Mouse (Mus musculus) lung, embryonic 15.5 days (tissue): ENCODE measurements around the gene Osgin1. TPM values are rescaled to one million over a fixed set of nuclear protein-coding genes. Genes with fewer than 3 reads are reported as not detected.

Source experiments
- ATAC-seq: fragments of 200-750 bp; cut with Nextera tagmentation; 2 replicates; pipeline ENCODE4 v1.8.0; 2017; ENCODE audit warnings: moderate number of reproducible peaks, borderline replicate concordance; ENCODE audit not compliant: low FRiP score, low TSS enrichment; ENCODE audit errors: extremely low read depth
- H3K27ac ChIP-seq: fragments of 300-500 bp; sonication (generic); 2 replicates; pipeline ENCODE4 v1.5.1; 2015; ENCODE audit warnings: moderate library complexity, mild to moderate bottlenecking, inconsistent platforms
- H3K27me3 ChIP-seq: fragments of 300-500 bp; sonication (generic); 2 replicates; pipeline ENCODE4 v1.6.1; 2015; ENCODE audit warnings: inconsistent platforms
- H3K36me3 ChIP-seq: fragments of 300-500 bp; sonication (generic); 2 replicates; pipeline ENCODE4 v1.6.1; 2015; ENCODE audit warnings: inconsistent platforms
- H3K4me1 ChIP-seq: fragments of 300-500 bp; sonication (generic); 2 replicates; pipeline ENCODE4 v1.6.1; 2015; ENCODE audit warnings: inconsistent platforms
- H3K4me2 ChIP-seq: fragments of 300-500 bp; sonication (generic); 2 replicates; pipeline ENCODE4 v1.6.1; 2015; ENCODE audit warnings: inconsistent platforms, mild to moderate bottlenecking, moderate library complexity
- H3K4me3 ChIP-seq: fragments of 300-500 bp; sonication (generic); 2 replicates; pipeline ENCODE4 v1.5.1; 2015; ENCODE audit warnings: mild to moderate bottlenecking, inconsistent platforms
- H3K9ac ChIP-seq: fragments of 300-500 bp; sonication (generic); 2 replicates; pipeline ENCODE4 v1.6.1; 2015; ENCODE audit warnings: inconsistent platforms
- H3K9me3 ChIP-seq: fragments of 300-500 bp; sonication (generic); 2 replicates; pipeline ENCODE4 v1.6.1; 2016; ENCODE audit warnings: inconsistent platforms
- WGBS: fragments of 180-500 bp; shearing (Covaris S2); methylation state at CpG from one replicate; pipeline ENCODE4 v1.1.7; 2015; 5-methylcytosine and 5-hydroxymethylcytosine counted together
- polyA plus RNA-seq: library from polyadenylated mRNA; unstranded; fragments of >200 nt; fragmentation: Nextera tagmentation; extraction: Ambion mirVana; gene quantifications from 2 replicates; pipeline ENCODE4 v1.2.1, GENCODE M21; 2015

Osgin1 gene
- polyA plus RNA-seq, 1 experiment from 2014 or later: 1.7 TPM

- 68% methylated on average over 10 of the region's 10 CpGs for WGBS
- no peak overlapping the region for H3K4me2 ChIP-seq
- H3K36me3 ChIP-seq: no peaks in the 10 kb centered on the region
- no peak overlapping the region for H3K4me3 ChIP-seq
- no peak for ATAC-seq
- H3K4me1 ChIP-seq: peaks cover 24% of the 10 kb centered on the region
- H3K9ac ChIP-seq: no peak overlapping the region
- no peaks in the 10 kb centered on the region for H3K27me3 ChIP-seq
- H3K27ac ChIP-seq: peak overlapping the region; percentile 72
- no peaks in the 10 kb centered on the region for H3K9me3 ChIP-seq
These were observed 9.2 kb upstream of the Osgin1 start for GRCm38 (mm10) chr8:119424740-119425139.

DNA sequence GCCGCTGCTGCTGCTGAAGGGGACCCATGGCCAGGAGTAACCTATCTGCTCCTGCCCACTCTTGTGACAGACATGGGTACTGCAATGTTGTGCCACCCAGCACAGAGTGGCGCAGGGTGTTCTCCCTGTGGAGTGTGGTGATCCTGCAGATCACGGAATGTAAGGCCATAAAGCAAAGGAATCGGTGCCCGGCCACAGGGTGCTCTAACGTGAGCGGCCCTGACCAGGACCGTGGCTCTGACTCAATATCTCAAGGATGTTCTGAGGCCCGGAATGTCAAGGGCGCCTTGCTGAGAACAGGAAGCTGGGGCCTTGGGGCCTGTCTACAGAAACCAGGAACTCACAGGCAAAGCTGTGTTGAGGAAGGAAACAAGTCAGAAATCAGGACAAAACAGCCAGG is 8.4 kb upstream of the Osgin1 start:
- ATAC-seq: no peak
- H3K9me3 ChIP-seq: no peaks in the 10 kb centered on the region
- no peak overlapping the region for H3K4me2 ChIP-seq
- H3K4me1 ChIP-seq: peaks cover 24% of the 10 kb centered on the region
- WGBS: 65% methylated on average over 10 of the region's 10 CpGs
- no peaks in the 10 kb centered on the region for H3K36me3 ChIP-seq
- no peaks in the 10 kb centered on the region for H3K27me3 ChIP-seq
- no peak overlapping the region for H3K4me3 ChIP-seq
- no peak overlapping the region for H3K9ac ChIP-seq
- peak overlapping the region; percentile 72 for H3K27ac ChIP-seq

GRCm38 (mm10) chr8:119426069-119426735 is 7.7 kb upstream of the Osgin1 start:
- WGBS: 59% methylated on average over 6 of the region's 6 CpGs
- Histone ChIP-seq H3K36me3 (no peaks in the 10 kb centered on the region), H3K4me1 (peaks cover 24% of the 10 kb centered on the region), H3K9me3 (no peaks in the 10 kb centered on the region), H3K4me2 (no peak overlapping the region), H3K4me3 (no peak overlapping the region), H3K27me3 (no peaks in the 10 kb centered on the region), H3K27ac (peak overlapping the region; percentile 72), H3K9ac (no peak overlapping the region)
- no peak for ATAC-seq

- peaks cover 20% of the 10 kb centered on the region for H3K4me1 ChIP-seq
- 73% methylated on average over 12 of the region's 12 CpGs for WGBS
- no peaks in the 10 kb centered on the region for H3K27me3 ChIP-seq
- no peak overlapping the region for H3K9ac ChIP-seq
- ATAC-seq: no peak
- H3K9me3 ChIP-seq: no peaks in the 10 kb centered on the region
- H3K36me3 ChIP-seq: no peaks in the 10 kb centered on the region
- no peak overlapping the region for H3K4me3 ChIP-seq
- H3K27ac ChIP-seq: no peak overlapping the region
- no peak overlapping the region for H3K4me2 ChIP-seq
These were observed 6.1 kb upstream of the Osgin1 start for GRCm38 (mm10) chr8:119427634-119428349.

GRCm38 (mm10) chr8:119428350-119428740 is 5.6 kb upstream of the Osgin1 start:
- Histone ChIP-seq H3K4me1 (peaks cover 20% of the 10 kb centered on the region), H3K4me2 (no peak overlapping the region), H3K36me3 (no peaks in the 10 kb centered on the region), H3K27ac (no peak overlapping the region), H3K27me3 (no peaks in the 10 kb centered on the region), H3K9ac (no peak overlapping the region), H3K9me3 (no peaks in the 10 kb centered on the region), H3K4me3 (no peak overlapping the region)
- 50% methylated on average over 7 of the region's 7 CpGs for WGBS
- ATAC-seq: no peak

- H3K27me3 ChIP-seq: no peaks in the 10 kb centered on the region
- H3K4me1 ChIP-seq: peaks cover 16% of the 10 kb centered on the region
- H3K9ac ChIP-seq: no peak overlapping the region
- 62% methylated on average over 5 of the region's 5 CpGs for WGBS
- H3K9me3 ChIP-seq: no peaks in the 10 kb centered on the region
- no peak overlapping the region for H3K4me2 ChIP-seq
- no peak overlapping the region for H3K27ac ChIP-seq
- H3K36me3 ChIP-seq: no peaks in the 10 kb centered on the region
- ATAC-seq: no peak
- H3K4me3 ChIP-seq: no peak overlapping the region
These were observed 5.1 kb upstream of the Osgin1 start for GRCm38 (mm10) chr8:119428766-119429327.

GRCm38 (mm10) chr8:119429552-119429951 is 4.4 kb upstream of the Osgin1 start:
- Histone ChIP-seq H3K9ac (no peak overlapping the region), H3K4me2 (no peak overlapping the region), H3K4me3 (no peak overlapping the region), H3K4me1 (peaks cover 13% of the 10 kb centered on the region), H3K36me3 (no peaks in the 10 kb centered on the region), H3K9me3 (no peaks in the 10 kb centered on the region), H3K27me3 (no peaks in the 10 kb centered on the region), H3K27ac (no peak overlapping the region)
- WGBS: 55% methylated on average over 3 of the region's 3 CpGs
- no peak for ATAC-seq

DNA sequence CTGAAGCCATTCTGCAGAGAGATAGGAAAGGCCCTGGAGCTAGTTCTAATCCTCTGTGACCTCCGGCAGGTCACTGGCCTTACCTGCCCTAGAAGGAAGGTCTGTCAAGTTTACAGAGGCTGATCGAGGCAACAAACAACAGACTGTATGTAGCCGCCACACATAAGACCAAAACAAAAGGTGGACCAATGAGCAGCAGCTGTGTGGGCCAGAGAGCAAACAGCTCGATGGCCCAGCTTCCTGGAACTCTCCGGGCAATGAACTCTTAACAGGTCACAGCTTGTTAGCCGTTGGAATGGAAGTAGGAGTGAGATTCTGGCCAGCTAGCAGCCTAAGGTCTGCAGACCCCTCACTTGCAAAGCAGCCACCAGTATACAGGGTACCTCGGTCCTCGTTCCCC is 3.7 kb upstream of the Osgin1 start:
- H3K9me3 ChIP-seq: no peaks in the 10 kb centered on the region
- no peak overlapping the region for H3K27ac ChIP-seq
- peaks cover 13% of the 10 kb centered on the region for H3K4me1 ChIP-seq
- H3K4me3 ChIP-seq: no peak overlapping the region
- H3K36me3 ChIP-seq: no peaks in the 10 kb centered on the region
- H3K4me2 ChIP-seq: no peak overlapping the region
- H3K27me3 ChIP-seq: no peaks in the 10 kb centered on the region
- ATAC-seq: no peak
- H3K9ac ChIP-seq: no peak overlapping the region
- 65% methylated on average over 8 of the region's 8 CpGs for WGBS

DNA sequence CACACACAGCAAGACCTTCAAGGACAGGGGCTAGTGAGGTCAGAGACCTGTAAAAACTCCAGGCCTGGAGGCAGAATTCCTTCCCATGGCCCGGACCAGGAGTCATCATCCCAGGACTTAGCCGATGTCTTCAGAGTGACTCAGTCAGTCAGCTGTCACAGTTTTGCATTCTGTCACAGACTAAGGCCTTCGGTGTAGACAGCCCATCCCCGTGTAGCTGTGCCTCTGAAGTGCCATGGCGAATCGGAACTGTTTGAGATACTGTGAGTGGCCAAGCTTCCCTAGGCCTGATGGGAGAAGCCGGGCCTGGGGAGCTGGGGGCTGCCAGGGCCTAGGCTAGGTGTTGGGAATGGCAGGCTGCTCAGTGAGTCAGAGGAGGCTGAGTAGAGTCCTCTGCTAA is 3.2 kb upstream of the Osgin1 start:
- H3K4me1 ChIP-seq: peaks cover 13% of the 10 kb centered on the region
- H3K27ac ChIP-seq: no peak overlapping the region
- no peak overlapping the region for H3K4me3 ChIP-seq
- no peak overlapping the region for H3K9ac ChIP-seq
- no peak overlapping the region for H3K4me2 ChIP-seq
- no peaks in the 10 kb centered on the region for H3K36me3 ChIP-seq
- H3K9me3 ChIP-seq: no peaks in the 10 kb centered on the region
- 84% methylated on average over 7 of the region's 7 CpGs for WGBS
- no peaks in the 10 kb centered on the region for H3K27me3 ChIP-seq
- no peak for ATAC-seq

- H3K4me3 ChIP-seq: no peak overlapping the region
- peaks cover 18% of the 10 kb centered on the region; the same call in 1 of the 2 replicates for H3K4me1 ChIP-seq
- WGBS: 40% methylated on average over 3 of the region's 3 CpGs
- ATAC-seq: no peak
- no peak overlapping the region for H3K27ac ChIP-seq
- H3K9ac ChIP-seq: no peak overlapping the region
- no peak overlapping the region for H3K4me2 ChIP-seq
- no peaks in the 10 kb centered on the region for H3K9me3 ChIP-seq
- no peaks in the 10 kb centered on the region for H3K27me3 ChIP-seq
- H3K36me3 ChIP-seq: no peaks in the 10 kb centered on the region
These were observed 1.6 kb upstream of the Osgin1 start for GRCm38 (mm10) chr8:119432372-119432771.

GRCm38 (mm10) chr8:119434569-119434968 is 645 bp downstream of the Osgin1 start:
- no peaks in the 10 kb centered on the region for H3K9me3 ChIP-seq
- 57% methylated on average over 6 of the region's 6 CpGs for WGBS
- ATAC-seq: no peak
- H3K9ac ChIP-seq: no peak overlapping the region
- no peak overlapping the region for H3K4me3 ChIP-seq
- no peaks in the 10 kb centered on the region for H3K27me3 ChIP-seq
- H3K4me1 ChIP-seq: peaks cover 16% of the 10 kb centered on the region; the same call in 1 of the 2 replicates
- H3K4me2 ChIP-seq: no peak overlapping the region
- no peaks in the 10 kb centered on the region for H3K36me3 ChIP-seq
- no peak overlapping the region for H3K27ac ChIP-seq

- 83% methylated on average over 7 of the region's 7 CpGs for WGBS
- no peaks in the 10 kb centered on the region for H3K9me3 ChIP-seq
- peaks cover 23% of the 10 kb centered on the region for H3K4me1 ChIP-seq
- no peaks in the 10 kb centered on the region for H3K27me3 ChIP-seq
- no peak overlapping the region for H3K27ac ChIP-seq
- no peaks in the 10 kb centered on the region for H3K36me3 ChIP-seq
- H3K4me2 ChIP-seq: no peak overlapping the region
- H3K4me3 ChIP-seq: no peak overlapping the region
- ATAC-seq: no peak
- H3K9ac ChIP-seq: no peak overlapping the region
These were observed 1.6 kb downstream of the Osgin1 start for GRCm38 (mm10) chr8:119435527-119435926.
